Comparison of ENCODE assay signal across 9 mouse cellular contexts in the genomic region with DNA sequence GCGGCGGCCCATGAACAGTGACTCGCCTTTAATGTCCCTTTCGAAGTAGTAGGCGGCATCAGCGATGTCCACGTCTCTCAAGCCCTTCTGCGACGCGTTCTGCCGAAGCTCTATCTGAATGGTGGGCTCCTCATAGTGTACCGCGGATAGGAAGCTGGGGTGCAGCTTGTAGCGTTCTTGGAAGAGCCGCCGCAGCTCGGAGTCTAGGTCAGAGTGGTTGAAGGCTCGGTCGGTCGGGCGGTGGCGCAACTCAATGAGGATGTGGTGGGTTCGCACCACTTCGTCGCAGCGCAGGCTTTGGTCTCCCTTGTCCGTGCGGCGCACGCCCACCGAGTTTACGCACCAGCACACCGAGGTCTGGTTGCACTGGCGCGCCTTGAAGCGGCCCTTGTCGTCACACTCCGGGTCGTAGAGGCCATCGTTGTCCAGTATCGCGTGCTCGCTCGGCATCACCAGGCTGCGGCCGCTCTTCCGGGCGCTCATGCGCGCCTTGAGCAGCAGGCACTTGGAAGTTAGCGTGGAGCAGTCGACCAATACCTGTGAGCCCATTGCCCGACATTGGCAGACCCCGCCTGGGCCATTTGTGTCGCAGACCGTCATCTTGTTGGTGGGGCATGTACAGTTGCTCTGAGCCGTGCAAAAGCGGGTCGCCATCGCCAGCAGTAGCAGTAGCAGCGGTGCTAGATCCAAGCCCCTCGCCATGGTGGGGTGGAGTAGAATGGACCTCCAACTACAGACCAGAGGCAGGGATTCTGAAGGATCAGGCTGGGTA. TPM values are rescaled to one million over a fixed set of nuclear protein-coding genes. Genes with fewer than 3 reads are reported as not detected.
DNase-seq lines count a peak whose midpoint lies in the region; ATAC-seq and TF ChIP-seq lines count a peak whose summit lies in the region.
"Had no signal": no experiment of that assay in that cellular context is flagged by ENCODE, and none has a peak within 500 bp of the region (broad histone marks: within the 10 kb centered on the region; RNA-seq: fewer than 3 reads in every experiment).

No protein-coding gene starts in this region.

- no peaks in the 10 kb centered on the region for H3K36me3 ChIP-seq in heart, embryonic 14.5 days (ENCODE audit: control insufficient read depth, insufficient read depth, low read length)
- H3K36me3 ChIP-seq in heart, adult 2 months (ENCODE audit: control insufficient read depth, insufficient read depth, low read length) = no peaks in the 10 kb centered on the region
- H3K36me3 ChIP-seq in hindbrain, embryonic 14.5 days (replicated peaks; ENCODE audit: control insufficient read depth, insufficient read depth) = no peaks in the 10 kb centered on the region
- H3K36me3 ChIP-seq in liver, embryonic 15.5 days (replicated peaks) = no peaks in the 10 kb centered on the region

- peak overlapping the region; percentile 46 to 49 for H3K4me3 ChIP-seq in heart, embryonic 14.5 days (ENCODE audit: control insufficient read depth in 1 of 2, insufficient read depth in 1 of 2, low read depth in 1 of 2, low read length in 2 of 2)
- no peak overlapping the region for H3K4me3 ChIP-seq in heart, adult 2 months
- peak overlapping the region; percentile 53 for H3K4me3 ChIP-seq in hindbrain, embryonic 14.5 days (replicated peaks; ENCODE audit: low read length)
- H3K4me3 ChIP-seq in liver, embryonic 15.5 days (replicated peaks) = peak overlapping the region; percentile 29

- intact Hi-C loops in heart, adult 2 months (cut with DNase I) = no loop called here

- H3K4me1 ChIP-seq in heart, embryonic 14.5 days (ENCODE audit: control insufficient read depth in 2 of 2, insufficient read depth in 2 of 2, low read length in 2 of 2) = peaks cover 3 to 12% of the 10 kb centered on the region in 2 experiments; a peak in 3 of 4 replicates
- H3K4me1 ChIP-seq in heart, adult 2 months (ENCODE audit: control insufficient read depth, insufficient read depth, low read length) = no peaks in the 10 kb centered on the region
- H3K4me1 ChIP-seq in hindbrain, embryonic 14.5 days (replicated peaks; ENCODE audit: control insufficient read depth, insufficient read depth, low read length) = peaks cover 13% of the 10 kb centered on the region; the same call in 1 of the 2 replicates
- no peaks in the 10 kb centered on the region for H3K4me1 ChIP-seq in liver, embryonic 15.5 days (replicated peaks)

- WGBS in heart, embryonic 14.5 days = 1% methylated on average over 62 of the region's 62 CpGs
- 1% methylated on average over 62 of the region's 62 CpGs for WGBS in heart, adult 2 months
- WGBS in hindbrain, embryonic 14.5 days = 1% methylated on average over 62 of the region's 62 CpGs
- 1% methylated on average over 62 of the region's 62 CpGs for WGBS in liver, embryonic 15.5 days (ENCODE audit: insufficient replicate concordance)

- no peaks in the 10 kb centered on the region for H3K9me3 ChIP-seq in heart, embryonic 14.5 days (ENCODE audit: control insufficient read depth, low read length)
- no peaks in the 10 kb centered on the region for H3K9me3 ChIP-seq in hindbrain, embryonic 14.5 days (ENCODE audit: control insufficient read depth, low read length)
- no peaks in the 10 kb centered on the region for H3K9me3 ChIP-seq in liver, embryonic 15.5 days (replicated peaks)

- ATAC-seq in heart, embryonic 14.5 days (ENCODE audit: insufficient number of reproducible peaks, insufficient read depth, low FRiP score, low read depth) = no peak
- peak; percentile 78 for ATAC-seq in hindbrain, embryonic 14.5 days (ENCODE audit: low FRiP score)
- ATAC-seq in liver, embryonic 15.5 days (ENCODE audit: insufficient read depth) = no peak

- peaks cover 64% of the 10 kb centered on the region for H3K27me3 ChIP-seq in heart, embryonic 14.5 days (ENCODE audit: control insufficient read depth, insufficient read depth, low read length)
- H3K27me3 ChIP-seq in heart, adult 2 months (ENCODE audit: control insufficient read depth, insufficient read depth, low read length) = peaks cover 13% of the 10 kb centered on the region
- H3K27me3 ChIP-seq in hindbrain, embryonic 14.5 days (ENCODE audit: control insufficient read depth, insufficient read depth, low read length) = peaks cover 77% of the 10 kb centered on the region
- H3K27me3 ChIP-seq in liver, embryonic 15.5 days = peaks cover 66% of the 10 kb centered on the region

- no peak overlapping the region for H3K27ac ChIP-seq in heart, embryonic 14.5 days (replicated peaks in 1 of 2; ENCODE audit: control insufficient read depth in 1 of 2, insufficient read depth in 1 of 2, low read depth in 2 of 2, low read length in 2 of 2)
- no peak overlapping the region for H3K27ac ChIP-seq in heart, adult 2 months
- no peak overlapping the region for H3K27ac ChIP-seq in hindbrain, embryonic 14.5 days
- H3K27ac ChIP-seq in liver, embryonic 15.5 days (replicated peaks) = no peak overlapping the region
- H3K27ac ChIP-seq: macrophage had no signal

- peak overlapping the region; percentile 86 for H3K4me2 ChIP-seq in heart, embryonic 14.5 days (ENCODE audit: low read length)
- peak overlapping the region; percentile 91 for H3K4me2 ChIP-seq in hindbrain, embryonic 14.5 days (replicated peaks)
- H3K4me2 ChIP-seq in liver, embryonic 15.5 days = peak overlapping the region; percentile 50

- TF ChIP-seq CTCF in heart, adult 2 months (IDR thresholded peaks at IDR 0.05) = no peak

- H3K79me2 ChIP-seq in heart, adult 2 months (replicated peaks; ENCODE audit: control insufficient read depth, insufficient read depth, low read length) = no peaks in the 10 kb centered on the region

- no peak for TF ChIP-seq EP300 in heart, adult 2 months (IDR thresholded peaks at IDR 0.05; ENCODE audit: insufficient read depth, low read depth, low read length)

- no peak for DNase-seq in heart, adult 2 months
- DNase-seq in brain, adult 2 months (ENCODE audit: low read depth, low spot score) = peak; percentile 14
- DNase-seq in hindbrain, embryonic 14.5 days (ENCODE audit: low spot score) = peak; percentile 49
- DNase-seq in neural tube, embryonic 10.5 days (ENCODE audit: extremely low spot score, low spot score) = peak; percentile 58
- no peak for DNase-seq in ovary, postnatal 10 days (ENCODE audit: low spot score)
- no peak for DNase-seq in cerebellum, adult 11 months

- no peak for TF ChIP-seq POLR2A in heart, adult 2 months (IDR thresholded peaks at IDR 0.05; ENCODE audit: insufficient read depth, low read depth, low read length)

- peak overlapping the region; percentile 25; the same call in 1 of the 2 replicates for H3K9ac ChIP-seq in heart, embryonic 14.5 days (ENCODE audit: low read length)
- no peak overlapping the region for H3K9ac ChIP-seq in heart, adult 2 months (ENCODE audit: low read depth, low read length)
- peak overlapping the region; percentile 44 for H3K9ac ChIP-seq in hindbrain, embryonic 14.5 days
- no peak overlapping the region for H3K9ac ChIP-seq in liver, embryonic 15.5 days

RNA-seq across cellular contexts. Expression of a gene that starts 0.4 kb away (rescaled TPM):
- polyA plus RNA-seq in heart, embryonic 14.5 days (2014; fragmentation: Nextera tagmentation; extraction: Ambion mirVana) = 0.15 and 0.45 TPM in 2 replicates
- under 1 TPM; 0.11 to 0.18 TPM for total RNA-seq in heart, adult 2 months (2021)
- 0.18 and 1.5 TPM in 2 replicates for polyA plus RNA-seq in heart, adult 2 months (2012; rRNA removed)
- polyA plus RNA-seq in hindbrain, embryonic 14.5 days (2014; fragmentation: Nextera tagmentation; extraction: Ambion mirVana) = 0.85 and 0.94 TPM in 2 replicates
- polyA plus RNA-seq in liver, embryonic 15.5 days (2015; fragmentation: Nextera tagmentation; extraction: Ambion mirVana) = 0.43 and 0.70 TPM in 2 replicates

RNA-seq across cellular contexts. Expression of a gene that starts 43.5 kb away (rescaled TPM):
- polyA plus RNA-seq in heart, embryonic 14.5 days (2014; fragmentation: Nextera tagmentation; extraction: Ambion mirVana) = not detected in 2 replicates
- not detected for total RNA-seq in heart, adult 2 months (2021)
- polyA plus RNA-seq in heart, adult 2 months (2012; rRNA removed) = not detected in 2 replicates
- polyA plus RNA-seq in hindbrain, embryonic 14.5 days (2014; fragmentation: Nextera tagmentation; extraction: Ambion mirVana) = not detected in 2 replicates
- polyA plus RNA-seq in liver, embryonic 15.5 days (2015; fragmentation: Nextera tagmentation; extraction: Ambion mirVana) = not detected in 2 replicates

Comparison
In these comparisons a context has a peak if more than half of its experiments do, and no peak if none do; other contexts are left out.
1. H3K9ac ChIP-seq: peak in heart, embryonic 14.5 days (single experiment) and hindbrain, embryonic 14.5 days (single experiment); none in heart, adult 2 months (single experiment) and liver, embryonic 15.5 days (single experiment).
2. DNase-seq: peak in brain, adult 2 months (single experiment), hindbrain, embryonic 14.5 days (single experiment) and neural tube, embryonic 10.5 days (single experiment); none in heart, adult 2 months (0 of 2), ovary, postnatal 10 days (single experiment) and cerebellum, adult 11 months (single experiment).
3. Peak in every context shown above with its lines, with median percentiles within 50 percentile points of each other: H3K4me2 ChIP-seq.